Mouse (Mus musculus) MEL (cell line): ENCODE results near the gene Pitpnc1. TPM values are rescaled to one million over a fixed set of nuclear protein-coding genes. Genes with fewer than 3 reads are reported as not detected.
A peak's percentile ranks its signal among the peaks of the same experiment; 100 is the strongest.

Experiments
- DNase-seq: peaks from one replicate; pipeline ENCODE4 v3.0.0; 2011; ENCODE audit warnings: low read depth, low spot score
- H3K27ac ChIP-seq: 2 replicates; pipeline ENCODE4 v1.5.1; 2012; ENCODE audit warnings: low read depth, mild to moderate bottlenecking, control low read depth, low read length, moderate library complexity; ENCODE audit not compliant: control insufficient read depth
- H3K27me3 ChIP-seq, 2 experiments: fragments of 150-350 bp in 1 of 2; sonication (generic) in 1 of 2; 2 replicates each; pipeline ENCODE4 v1.6.1; 2012; ENCODE audit warnings: low read length in 2 of 2, mild to moderate bottlenecking in 2 of 2, improper control_type of control experiment in 1 of 2, moderate library complexity in 1 of 2; ENCODE audit not compliant: insufficient read depth in 2 of 2, control insufficient read depth in 1 of 2
- H3K36me3 ChIP-seq, 2 experiments: 2 replicates each; pipeline ENCODE4 v1.6.1; 2012 to 2014; ENCODE audit warnings: low read length in 2 of 2, improper control_type of control experiment in 1 of 2, inconsistent platforms in 1 of 2, mild to moderate bottlenecking in 1 of 2; ENCODE audit not compliant: insufficient read depth in 2 of 2, control insufficient read depth in 1 of 2
- H3K4me1 ChIP-seq, 2 experiments: fragments of 150-350 bp in 1 of 2; sonication (generic) in 1 of 2; 2 replicates each; pipeline ENCODE4 v1.6.1; 2012; ENCODE audit warnings: low read length in 2 of 2, improper control_type of control experiment in 1 of 2, mild to moderate bottlenecking in 1 of 2; ENCODE audit not compliant: insufficient read depth in 2 of 2, control insufficient read depth in 1 of 2
- H3K4me3 ChIP-seq, 2 experiments: fragments of 150-350 bp in 1 of 2; sonication (generic) in 1 of 2; 2 replicates each; pipeline ENCODE4 v1.5.1; 2012; ENCODE audit warnings: low read depth in 2 of 2, low read length in 2 of 2, mild to moderate bottlenecking in 2 of 2, moderate library complexity in 2 of 2, control low read depth in 1 of 2, improper control_type of control experiment in 1 of 2; ENCODE audit not compliant: control insufficient read depth in 1 of 2, insufficient read depth in 1 of 2
- H3K79me2 ChIP-seq: 2 replicates; pipeline ENCODE4 v1.6.1; 2012; ENCODE audit warnings: mild to moderate bottlenecking, low read length, moderate library complexity; ENCODE audit not compliant: control insufficient read depth, poor library complexity, insufficient read depth
- H3K9ac ChIP-seq: 2 replicates; pipeline ENCODE4 v1.6.1; 2012; ENCODE audit warnings: low read depth, mild to moderate bottlenecking, control low read depth, low read length, moderate library complexity; ENCODE audit not compliant: control insufficient read depth, poor library complexity, severe bottlenecking
- H3K9me3 ChIP-seq: fragments of 150-350 bp; sonication (generic); replicated peaks from 2 replicates; pipeline ENCODE4 v1.6.1; 2012; ENCODE audit warnings: mild to moderate bottlenecking, low read length, improper control_type of control experiment, moderate library complexity; ENCODE audit not compliant: insufficient read depth
- BHLHE40 ChIP-seq: IDR thresholded peaks from 2 replicates; pipeline ENCODE4 v1.6.1; 2012; ENCODE audit warnings: low read depth, mild to moderate bottlenecking, inconsistent platforms, low read length, improper control_type of control experiment, borderline replicate concordance
- CHD1 ChIP-seq: IDR thresholded peaks from 2 replicates; pipeline ENCODE4 v1.6.1; 2012; ENCODE audit warnings: low read depth, mild to moderate bottlenecking, inconsistent platforms, low read length, improper control_type of control experiment
- E2F4 ChIP-seq: IDR thresholded peaks from 2 replicates; pipeline ENCODE4 v1.6.1; 2011; ENCODE audit warnings: low read depth, low read length, improper control_type of control experiment, borderline replicate concordance
- ELF1 ChIP-seq: IDR thresholded peaks from 2 replicates; pipeline ENCODE4 v1.6.1; 2014; ENCODE audit warnings: low read depth, mild to moderate bottlenecking, inconsistent platforms, low read length, improper control_type of control experiment, moderate library complexity
- EP300 ChIP-seq, 2 experiments: IDR thresholded peaks; 2 replicates each; pipeline ENCODE4 v1.6.1; 2011; ENCODE audit warnings: improper control_type of control experiment in 2 of 2, low read length in 2 of 2, low read depth in 1 of 2, mild to moderate bottlenecking in 1 of 2
- ETS1 ChIP-seq: IDR thresholded peaks from 2 replicates; pipeline ENCODE4 v1.6.1; 2012; ENCODE audit warnings: low read depth, mild to moderate bottlenecking, inconsistent platforms, low read length, improper control_type of control experiment, moderate library complexity
- GATA1 ChIP-seq: IDR thresholded peaks from 2 replicates; pipeline ENCODE4 v1.6.1; 2011; ENCODE audit warnings: low read depth, low read length, improper control_type of control experiment
- HCFC1 ChIP-seq: IDR thresholded peaks from 2 replicates; pipeline ENCODE4 v1.6.1; 2012; ENCODE audit warnings: low read depth, mild to moderate bottlenecking, inconsistent platforms, low read length, improper control_type of control experiment, moderate library complexity
- JUND ChIP-seq: IDR thresholded peaks from 2 replicates; pipeline ENCODE4 v1.6.1; 2011; ENCODE audit warnings: low read depth, mild to moderate bottlenecking, improper control_type of control experiment, low read length
- MAFK ChIP-seq: IDR thresholded peaks from 2 replicates; pipeline ENCODE4 v1.6.1; 2011; ENCODE audit warnings: low read depth, mild to moderate bottlenecking, low read length, improper control_type of control experiment, borderline replicate concordance
- MAX ChIP-seq: IDR thresholded peaks from 2 replicates; pipeline ENCODE4 v1.6.1; 2011; ENCODE audit warnings: low read length, improper control_type of control experiment
- MAZ ChIP-seq: IDR thresholded peaks from 2 replicates; pipeline ENCODE4 v1.6.1; 2012; ENCODE audit warnings: low read depth, mild to moderate bottlenecking, inconsistent platforms, low read length, improper control_type of control experiment
- MEF2A ChIP-seq: IDR thresholded peaks from 2 replicates; pipeline ENCODE4 v1.6.1; 2014; ENCODE audit warnings: low read depth, mild to moderate bottlenecking, inconsistent platforms, low read length, improper control_type of control experiment; ENCODE audit not compliant: poor library complexity, insufficient replicate concordance, severe bottlenecking; ENCODE audit errors: extremely low read depth
- MXI1 ChIP-seq: IDR thresholded peaks from 2 replicates; pipeline ENCODE4 v1.6.1; 2011; ENCODE audit warnings: mild to moderate bottlenecking, low read depth, low read length, improper control_type of control experiment
- MYB ChIP-seq: IDR thresholded peaks from 2 replicates; pipeline ENCODE4 v1.6.1; 2011; ENCODE audit warnings: mild to moderate bottlenecking, low read depth, low read length, improper control_type of control experiment
- MYC ChIP-seq: IDR thresholded peaks from 2 replicates; pipeline ENCODE4 v1.6.1; 2011; ENCODE audit warnings: low read depth, mild to moderate bottlenecking, low read length, improper control_type of control experiment, moderate library complexity
- NELFE ChIP-seq: IDR thresholded peaks from 2 replicates; pipeline ENCODE4 v1.6.1; 2011; ENCODE audit warnings: low read depth, low read length, improper control_type of control experiment
- POLR2A ChIP-seq, 2 experiments: IDR thresholded peaks; 2 replicates each; pipeline ENCODE4 v1.6.1; 2011 to 2012; ENCODE audit warnings: low read length in 2 of 2, mild to moderate bottlenecking in 2 of 2, control low read depth in 1 of 2, improper control_type of control experiment in 1 of 2, low read depth in 1 of 2, moderate library complexity in 1 of 2; ENCODE audit not compliant: control insufficient read depth in 1 of 2, insufficient read depth in 1 of 2, poor library complexity in 1 of 2
- POLR2AphosphoS5 ChIP-seq: IDR thresholded peaks from 2 replicates; pipeline ENCODE4 v1.6.1; 2012; ENCODE audit warnings: low read depth, borderline replicate concordance, mild to moderate bottlenecking, inconsistent platforms, low read length, moderate library complexity, mixed read lengths
- RAD21 ChIP-seq: IDR thresholded peaks from 2 replicates; pipeline ENCODE4 v1.6.1; 2011; ENCODE audit warnings: mild to moderate bottlenecking, low read depth, low read length, improper control_type of control experiment
- RCOR1 ChIP-seq: IDR thresholded peaks from 2 replicates; pipeline ENCODE4 v1.6.1; 2012; ENCODE audit warnings: low read depth, mild to moderate bottlenecking, inconsistent platforms, low read length, improper control_type of control experiment
- SIN3A ChIP-seq: IDR thresholded peaks from 2 replicates; pipeline ENCODE4 v1.6.1; 2012; ENCODE audit warnings: low read length, improper control_type of control experiment, inconsistent platforms
- SMC3 ChIP-seq: IDR thresholded peaks from 2 replicates; pipeline ENCODE4 v1.6.1; 2011; ENCODE audit warnings: low read depth, low read length, improper control_type of control experiment
- TAL1 ChIP-seq: IDR thresholded peaks from 2 replicates; pipeline ENCODE4 v1.6.1; 2012; ENCODE audit warnings: mild to moderate bottlenecking, inconsistent platforms, low read length, moderate library complexity, mixed read lengths
- TBP ChIP-seq: IDR thresholded peaks from 2 replicates; pipeline ENCODE4 v1.8.0; 2011; ENCODE audit warnings: low read depth, low read length, improper control_type of control experiment
- TCF12 ChIP-seq: IDR thresholded peaks from 2 replicates; pipeline ENCODE4 v1.6.1; 2014; ENCODE audit warnings: low read depth, mild to moderate bottlenecking, inconsistent platforms, low read length, improper control_type of control experiment, moderate library complexity
- UBTF ChIP-seq: IDR thresholded peaks from 2 replicates; pipeline ENCODE4 v1.6.1; 2012; ENCODE audit warnings: low read depth, mild to moderate bottlenecking, inconsistent platforms, low read length, improper control_type of control experiment, moderate library complexity, borderline replicate concordance; ENCODE audit not compliant: insufficient read depth
- USF1 ChIP-seq: IDR thresholded peaks from 2 replicates; pipeline ENCODE4 v1.6.1; 2014; ENCODE audit warnings: low read depth, mild to moderate bottlenecking, inconsistent platforms, low read length, improper control_type of control experiment, moderate library complexity
- USF2 ChIP-seq, 2 experiments: IDR thresholded peaks; 2 replicates each; pipeline ENCODE4 v1.6.1; 2011 to 2012; ENCODE audit warnings: improper control_type of control experiment in 2 of 2, low read length in 2 of 2, borderline replicate concordance in 1 of 2, inconsistent platforms in 1 of 2, low read depth in 1 of 2, mild to moderate bottlenecking in 1 of 2; ENCODE audit not compliant: insufficient read depth in 1 of 2
- ZC3H11A ChIP-seq: IDR thresholded peaks from 2 replicates; pipeline ENCODE4 v1.6.1; 2012; ENCODE audit warnings: low read depth, mild to moderate bottlenecking, inconsistent platforms, low read length, improper control_type of control experiment
- ZKSCAN1 ChIP-seq: IDR thresholded peaks from 2 replicates; pipeline ENCODE4 v1.6.1; 2012; ENCODE audit warnings: low read depth, mild to moderate bottlenecking, inconsistent platforms, low read length, improper control_type of control experiment, moderate library complexity
- ZMIZ1 ChIP-seq: IDR thresholded peaks from 2 replicates; pipeline ENCODE4 v1.6.1; 2012; ENCODE audit warnings: low read depth, mild to moderate bottlenecking, inconsistent platforms, low read length, improper control_type of control experiment, moderate library complexity
- polyA plus RNA-seq, 2 experiments: library from polyadenylated mRNA; stranded (reverse) in 1 of 2; unstranded in 1 of 2; fragments of >175 nt in 1 of 2; fragments of >200 nt in 1 of 2; gene quantifications; 2 replicates each; pipeline versions ENCODE4 v1.2.1 to v1.2.4; 2012; ENCODE audit warnings: low replicate concordance in 2 of 2, low read depth in 1 of 2; ENCODE audit not compliant: insufficient read length in 2 of 2, insufficient read depth in 1 of 2, missing spikeins in 1 of 2
- total RNA-seq: library from RNA; depleted of rRNA; stranded (reverse); fragments of 300-350 nt; gene quantifications from 2 replicates; pipeline ENCODE4 v1.2.3, GENCODE M21; 2012

Gene Pitpnc1
- total and polyA plus RNA-seq, 3 experiments, result 19.3 to 25.3 TPM; not detected in 1

- no peaks in the 10 kb centered on the region for H3K27me3 ChIP-seq
- TF ChIP-seq UBTF, result no peak
- no peak for TF ChIP-seq JUND
- peak; percentile 65; the same call in 1 of the 2 replicates for TF ChIP-seq TBP
- no peak for TF ChIP-seq CHD1
- peak; percentile 98 for TF ChIP-seq ETS1
- TF ChIP-seq EP300 (IDR thresholded peaks at IDR 0.05; ENCODE audit: low read depth in 1 of 2, low read length in 2 of 2), result peak; percentile 91 to 95
- TF ChIP-seq SIN3A, result peak; percentile 96
- TF ChIP-seq ELF1, result no peak
- TF ChIP-seq MEF2A, result peak; percentile 90; the same call in 1 of the 2 replicates
- peak; percentile 84 for TF ChIP-seq MAX
- peak; percentile 72 for TF ChIP-seq TAL1
- TF ChIP-seq ZC3H11A, result no peak
- peak; percentile 95 for TF ChIP-seq MXI1
- TF ChIP-seq E2F4, result no peak
- TF ChIP-seq MAFK, result peak; percentile 84
- peak; percentile 86 for TF ChIP-seq TCF12
- TF ChIP-seq ZMIZ1, result no peak
- TF ChIP-seq GATA1, result peak; percentile 99
- peak; percentile 25 for TF ChIP-seq MYB
- TF ChIP-seq HCFC1, result peak; percentile 56; the same call in 1 of the 2 replicates
- peak; percentile 90 for TF ChIP-seq BHLHE40
- TF ChIP-seq POLR2AphosphoS5, result no peak
- TF ChIP-seq POLR2A (IDR thresholded peaks at IDR 0.05; ENCODE audit: control insufficient read depth in 1 of 2, insufficient read depth in 1 of 2, low read depth in 1 of 2, low read length in 2 of 2, poor library complexity in 1 of 2), result peak in 1 of 2 experiments; percentile 41; a peak in 1 of 4 replicates
- TF ChIP-seq RCOR1, result peak; percentile 89
- TF ChIP-seq ZKSCAN1, result no peak
- no peak for TF ChIP-seq USF1
- TF ChIP-seq SMC3, result no peak
- TF ChIP-seq NELFE, result no peak
- peak; percentile 67; the same call in 1 of the 2 replicates for TF ChIP-seq MAZ
- no peak for TF ChIP-seq RAD21
- no peak for TF ChIP-seq USF2 (IDR thresholded peaks at IDR 0.05; ENCODE audit: borderline replicate concordance in 1 of 2, insufficient read depth in 1 of 2, low read depth in 1 of 2, low read length in 2 of 2)
- peak; percentile 93 for TF ChIP-seq MYC
- TF ChIP-seq, all 39 proteins: peak for 18
- Histone ChIP-seq H3K4me3 (peak overlapping the region; percentile 23 to 33), H3K4me1 (peaks cover 41 to 45% of the 10 kb centered on the region in 2 experiments), H3K79me2 (peaks cover 56% of the 10 kb centered on the region), H3K27ac (peak overlapping the region; percentile 98), H3K9me3 (no peaks in the 10 kb centered on the region), H3K9ac (peak overlapping the region; percentile 57), H3K36me3 (peaks cover 0 to 41% of the 10 kb centered on the region in 2 experiments; a peak in 3 of 4 replicates)
- DNase-seq, result peak; percentile 91
These were observed 19.4 kb downstream of the Pitpnc1 start for GRCm38 (mm10) chr11:107451106-107451505.
